Mouse (Mus musculus) lung, adult 2 months (tissue): Measurements from ENCODE around the gene Rab6a. TPM values are rescaled to one million over a fixed set of nuclear protein-coding genes. Genes with fewer than 3 reads are reported as not detected.

Experiments
- DNase-seq: peaks from one replicate; pipeline ENCODE4 v3.0.0; 2022
- H3K4me1 ChIP-seq: fragments of 200-500 bp; 2 replicates; pipeline ENCODE4 v1.6.1; 2011; ENCODE audit warnings: low read length; ENCODE audit not compliant: control insufficient read depth, insufficient read depth
- H3K4me3 ChIP-seq: fragments of 200-500 bp; replicated peaks from 2 replicates; pipeline ENCODE3; 2011; ENCODE audit warnings: low read depth, mild to moderate bottlenecking, control low read depth, low read length; ENCODE audit errors: extremely low read depth
- CTCF ChIP-seq: fragments of 200-500 bp; IDR thresholded peaks from 2 replicates; pipeline ENCODE4 v1.5.1; 2011; ENCODE audit warnings: mild to moderate bottlenecking, low read length, control low read depth; ENCODE audit not compliant: insufficient read depth
- POLR2A ChIP-seq: fragments of 200-500 bp; IDR thresholded peaks from 2 replicates; pipeline ENCODE4 v1.6.1; 2011; ENCODE audit warnings: low read depth, mild to moderate bottlenecking, control low read depth, low read length, borderline replicate concordance; ENCODE audit errors: extremely low read depth
- WGBS: fragments of 180-500 bp; shearing (Covaris S2); methylation state at CpG from one replicate; pipeline ENCODE4 v1.1.7; 2018; 5-methylcytosine and 5-hydroxymethylcytosine counted together
- polyA plus RNA-seq: library from polyadenylated mRNA; depleted of rRNA; stranded (reverse); fragments of >200 nt; gene quantifications from 2 replicates; pipeline ENCODE4 v1.2.3, GENCODE M21; 2012

Gene Rab6a
- polyA plus RNA-seq, 1 experiment = 30.3 TPM

GRCm38 (mm10) chr7:100582235-100582634 is 25.0 kb upstream of the Rab6a start:
- no peak for DNase-seq
- 32% methylated on average over 7 of the region's 7 CpGs for WGBS

GRCm38 (mm10) chr7:100582727-100583236 is 24.4 kb upstream of the Rab6a start:
- DNase-seq = peak; percentile 89
- under 1% methylated on average over 31 of the region's 31 CpGs for WGBS
- H3K4me3 ChIP-seq = peak overlapping the region; percentile 99
- TF ChIP-seq POLR2A = peak; percentile 52; the same call in 1 of the 2 replicates
- TF ChIP-seq CTCF = no peak
- peaks cover 3% of the 10 kb centered on the region; the same call in 1 of the 2 replicates for H3K4me1 ChIP-seq

More at GRCm38 (mm10) chr7:100582235-100582634, 25.0 kb upstream of the Rab6a start:
- Histone ChIP-seq H3K4me1 (peaks cover 3% of the 10 kb centered on the region; the same call in 1 of the 2 replicates), H3K4me3 (peak overlapping the region; percentile 99)
- TF ChIP-seq CTCF (no peak), POLR2A (no peak)

GRCm38 (mm10) chr7:100589816-100590215 is 17.4 kb upstream of the Rab6a start:
- no peak for DNase-seq
- Histone ChIP-seq H3K4me1 (no peaks in the 10 kb centered on the region; the same call in 1 of the 2 replicates), H3K4me3 (no peak overlapping the region)
- 30% methylated on average over 1 of the region's 1 CpGs for WGBS
- TF ChIP-seq POLR2A = no peak
- TF ChIP-seq CTCF = no peak

- WGBS = 17% methylated on average over 7 of the region's 7 CpGs
- H3K4me3 ChIP-seq = peak overlapping the region; percentile 95
- no peak for DNase-seq
- TF ChIP-seq CTCF (no peak), POLR2A (no peak)
- no peaks in the 10 kb centered on the region; the same call in 1 of the 2 replicates for H3K4me1 ChIP-seq
Measured at GRCm38 (mm10) chr7:100590504-100590844, 16.7 kb upstream of the Rab6a start.

- DNase-seq = peak; percentile 86
- peak overlapping the region; percentile 95 for H3K4me3 ChIP-seq
- no peaks in the 10 kb centered on the region; the same call in 1 of the 2 replicates for H3K4me1 ChIP-seq
- WGBS = under 1% methylated on average over 20 of the region's 20 CpGs
- TF ChIP-seq CTCF = no peak
- peak; percentile 92; the same call in 1 of the 2 replicates for TF ChIP-seq POLR2A
Measured at GRCm38 (mm10) chr7:100590845-100591521, 16.2 kb upstream of the Rab6a start.

GRCm38 (mm10) chr7:100591522-100591852 is 15.7 kb upstream of the Rab6a start:
- H3K4me3 ChIP-seq = peak overlapping the region; percentile 95
- WGBS = 1% methylated on average over 2 of the region's 2 CpGs
- DNase-seq = no peak
- no peaks in the 10 kb centered on the region; the same call in 1 of the 2 replicates for H3K4me1 ChIP-seq
- TF ChIP-seq CTCF = no peak
- TF ChIP-seq POLR2A = no peak

GRCm38 (mm10) chr7:100593349-100593748 is 13.9 kb upstream of the Rab6a start:
- TF ChIP-seq POLR2A (no peak), CTCF (no peak)
- Histone ChIP-seq H3K4me3 (no peak overlapping the region), H3K4me1 (no peaks in the 10 kb centered on the region; the same call in 1 of the 2 replicates)
- no peak for DNase-seq

GRCm38 (mm10) chr7:100600211-100600610 is 7.0 kb upstream of the Rab6a start:
- WGBS = 57% methylated on average over 5 of the region's 5 CpGs
- H3K4me1 ChIP-seq = no peaks in the 10 kb centered on the region
- no peak overlapping the region for H3K4me3 ChIP-seq
- no peak for TF ChIP-seq CTCF
- TF ChIP-seq POLR2A = no peak
- no peak for DNase-seq

GRCm38 (mm10) chr7:100608130-100608741 is 1.0 kb downstream of the Rab6a start, which contains the start of gene Mrpl48:
Mrpl48 (minus strand) TSS chr7:100608301.
- Histone ChIP-seq H3K4me3 (peak within 1 kb of the TSS; percentile 88), H3K4me1 (peaks cover 4% of the 10 kb centered on the region)
- DNase-seq = no peak
- TF ChIP-seq CTCF = no peak
- TF ChIP-seq POLR2A = no peak
- WGBS = under 1% methylated on average over 43 of the region's 43 CpGs

- peak overlapping the region; percentile 88 for H3K4me3 ChIP-seq
- peaks cover 4% of the 10 kb centered on the region for H3K4me1 ChIP-seq
- no peak for DNase-seq
- no peak for TF ChIP-seq POLR2A
- TF ChIP-seq CTCF = no peak
- WGBS = 14% methylated on average over 4 of the region's 4 CpGs
Measured at GRCm38 (mm10) chr7:100608910-100609309, 1.7 kb downstream of the Rab6a start.
